Mouse (Mus musculus) bone marrow, adult 2 months (tissue): ENCODE results near the gene Dct. TPM values are rescaled to one million over a fixed set of nuclear protein-coding genes. Genes with fewer than 3 reads are reported as not detected.

Experiments
- H3K27ac ChIP-seq: fragments of 200-500 bp; 2 replicates; pipeline ENCODE4 v1.5.1; 2012; ENCODE audit warnings: low read depth, mild to moderate bottlenecking, control low read depth, inconsistent platforms, low read length; ENCODE audit not compliant: control insufficient read depth, poor library complexity, insufficient read depth
- H3K4me1 ChIP-seq: fragments of 200-500 bp; 2 replicates; pipeline ENCODE4 v1.6.1; 2011; ENCODE audit warnings: low read length; ENCODE audit not compliant: control insufficient read depth, insufficient read depth
- H3K4me3 ChIP-seq: fragments of 200-500 bp; replicated peaks from 2 replicates; pipeline ENCODE3; 2011; ENCODE audit warnings: mild to moderate bottlenecking, low read depth, low read length, control low read depth; ENCODE audit not compliant: control insufficient read depth
- CTCF ChIP-seq: fragments of 200-500 bp; IDR thresholded peaks from 2 replicates; pipeline ENCODE4 v1.5.1; 2011; ENCODE audit warnings: low read length, control low read depth; ENCODE audit not compliant: control insufficient read depth, insufficient read depth
- POLR2A ChIP-seq: fragments of 200-500 bp; IDR thresholded peaks from 2 replicates; pipeline ENCODE4 v1.6.1; 2011; ENCODE audit warnings: low read depth, mild to moderate bottlenecking, control low read depth, low read length, borderline replicate concordance; ENCODE audit not compliant: control insufficient read depth
- WGBS: fragments of 180-500 bp; shearing (Covaris S2); methylation state at CpG from one replicate; pipeline ENCODE4 v1.1.7; 2018; 5-methylcytosine and 5-hydroxymethylcytosine counted together
- polyA plus RNA-seq: library from polyadenylated mRNA; stranded (reverse); fragments of >200 nt; gene quantifications from 2 replicates; pipeline ENCODE4 v1.2.4, GENCODE M21; 2011; ENCODE audit warnings: low replicate concordance; ENCODE audit not compliant: missing spikeins, insufficient read depth, insufficient read length

Gene Dct
- polyA plus RNA-seq, 1 experiment = 0.72 TPM

DNA sequence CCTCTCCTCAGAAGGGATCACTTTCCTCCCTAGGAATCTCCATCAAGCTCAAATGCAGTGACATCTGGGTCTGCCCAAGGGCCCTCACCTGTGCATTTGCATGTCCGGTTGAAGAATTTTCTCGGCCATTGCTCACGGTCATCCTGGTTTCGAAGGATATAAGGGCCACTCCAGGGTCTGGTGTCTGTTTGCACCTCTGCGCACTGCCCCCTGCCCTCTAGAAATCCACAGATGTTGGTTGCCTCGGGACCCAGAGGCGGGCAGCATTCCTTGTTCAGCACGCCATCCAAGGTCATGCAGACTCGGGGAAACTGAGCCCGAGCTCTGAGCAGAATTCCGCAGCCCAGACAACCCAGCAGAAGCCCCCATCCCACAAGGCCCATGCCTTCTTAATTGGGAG lies 648 bp downstream of the Dct start:
- peaks cover 2% of the 10 kb centered on the region; the same call in 1 of the 2 replicates for H3K4me1 ChIP-seq
- WGBS = 92% methylated on average over 11 of the region's 11 CpGs
- TF ChIP-seq CTCF = no peak
- no peak for TF ChIP-seq POLR2A
- H3K27ac ChIP-seq = no peak overlapping the region
- H3K4me3 ChIP-seq = no peak overlapping the region

DNA sequence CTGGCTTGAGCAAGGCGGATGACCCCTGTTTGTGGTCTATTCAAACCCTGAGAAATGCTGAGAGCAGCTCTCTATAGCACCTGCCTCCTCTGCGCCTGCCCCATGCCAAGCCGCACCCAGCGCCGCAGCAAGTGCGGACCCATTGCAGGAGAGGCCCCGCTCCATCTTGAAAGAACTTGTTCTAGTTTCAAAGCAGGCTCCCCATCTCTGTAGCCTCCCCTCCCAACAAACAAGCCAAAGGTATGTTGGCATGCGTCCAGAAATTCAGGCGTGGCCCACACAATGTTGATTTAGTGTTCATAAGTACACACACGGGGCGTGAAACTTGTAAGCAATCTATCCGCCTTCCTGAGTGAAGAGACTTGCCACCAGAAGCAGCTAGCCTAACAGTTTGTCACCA lies 1.1 kb downstream of the Dct start:
- Histone ChIP-seq H3K27ac (no peak overlapping the region), H3K4me3 (no peak overlapping the region), H3K4me1 (peaks cover 2% of the 10 kb centered on the region; the same call in 1 of the 2 replicates)
- TF ChIP-seq CTCF (no peak), POLR2A (no peak)
- WGBS = 87% methylated on average over 12 of the region's 12 CpGs

DNA sequence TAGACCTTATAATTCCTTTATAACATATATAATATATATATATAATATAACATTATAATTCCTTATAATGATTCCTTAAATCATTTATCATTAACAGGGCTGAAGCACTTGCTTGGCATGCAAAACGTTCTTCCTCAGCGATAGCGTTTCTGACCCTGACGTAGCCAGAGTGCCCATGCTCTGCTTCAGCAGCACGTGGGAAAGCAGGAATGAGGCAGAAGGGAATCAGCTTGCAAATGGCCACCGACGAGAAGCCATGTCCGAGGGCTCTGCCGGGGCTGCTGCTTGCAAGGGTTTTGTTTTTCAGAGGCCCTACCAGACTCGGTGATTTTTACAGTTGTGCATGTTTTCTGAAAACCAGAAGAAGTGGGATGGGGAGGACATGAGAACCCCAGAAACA lies 1.6 kb downstream of the Dct start:
- WGBS = 80% methylated on average over 10 of the region's 10 CpGs

DNA sequence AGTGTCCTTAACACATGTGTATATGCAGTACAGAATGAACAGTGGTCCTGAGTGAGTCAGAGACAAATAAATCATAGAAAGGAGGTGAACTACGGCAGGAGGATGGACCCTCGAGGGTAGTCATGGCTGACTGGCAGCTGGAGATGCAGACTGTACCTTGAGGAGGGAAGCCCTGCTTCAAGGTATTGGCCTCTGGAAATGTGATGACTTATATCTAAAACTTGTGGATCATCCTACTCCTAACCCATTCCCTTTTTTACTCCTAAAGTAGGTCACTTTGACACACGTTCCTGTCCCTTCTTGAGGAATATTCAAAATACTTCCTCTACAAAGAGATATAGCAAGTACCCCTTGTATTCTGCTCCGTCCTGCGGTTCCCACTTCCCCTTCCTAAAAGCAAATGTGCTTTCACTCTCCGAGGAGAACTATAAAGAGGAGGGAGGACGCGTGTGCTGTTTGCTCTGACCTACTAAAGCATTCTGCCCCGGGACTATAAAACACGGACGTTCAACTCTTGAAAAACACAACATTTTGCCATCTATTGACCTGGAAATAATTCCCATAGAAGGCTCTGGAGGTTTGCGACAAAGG lies 2.3 kb downstream of the Dct start:
- no peak overlapping the region for H3K4me3 ChIP-seq

More for the DNA sequence above, 1.6 kb downstream of the Dct start:
- H3K27ac ChIP-seq = no peak overlapping the region
- no peak for TF ChIP-seq POLR2A
- TF ChIP-seq CTCF = no peak
- H3K4me3 ChIP-seq = no peak overlapping the region
- peaks cover 2% of the 10 kb centered on the region; the same call in 1 of the 2 replicates for H3K4me1 ChIP-seq

DNA sequence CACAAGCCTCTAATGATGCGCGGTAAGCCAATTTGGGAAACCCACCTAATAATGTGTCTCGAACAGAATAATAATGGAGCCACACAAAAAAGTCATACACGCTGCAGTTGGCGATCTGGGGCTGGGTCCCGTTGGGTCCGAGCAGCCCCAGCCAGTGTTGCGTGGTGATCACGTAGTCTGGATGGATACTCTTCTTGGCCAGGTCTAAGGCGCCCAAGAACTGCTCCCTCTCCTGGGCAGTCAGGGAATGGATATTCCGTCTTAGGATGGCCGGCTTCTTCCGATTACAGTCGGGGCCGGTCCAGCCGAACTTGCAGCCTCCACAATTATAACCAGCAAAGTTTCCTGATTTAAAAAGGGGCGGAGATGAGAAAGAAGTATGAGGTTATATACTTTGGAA lies 9.1 kb downstream of the Dct start:
- Histone ChIP-seq H3K27ac (no peak overlapping the region), H3K4me3 (no peak overlapping the region), H3K4me1 (no peaks in the 10 kb centered on the region)
- no peak for TF ChIP-seq CTCF
- no peak for TF ChIP-seq POLR2A
- 89% methylated on average over 17 of the region's 17 CpGs for WGBS

More for the DNA sequence above, 2.3 kb downstream of the Dct start:
- 9% methylated on average over 12 of the region's 12 CpGs for WGBS
- TF ChIP-seq POLR2A (no peak), CTCF (no peak)
- H3K27ac ChIP-seq = no peak overlapping the region
- peaks cover 2% of the 10 kb centered on the region; the same call in 1 of the 2 replicates for H3K4me1 ChIP-seq

DNA sequence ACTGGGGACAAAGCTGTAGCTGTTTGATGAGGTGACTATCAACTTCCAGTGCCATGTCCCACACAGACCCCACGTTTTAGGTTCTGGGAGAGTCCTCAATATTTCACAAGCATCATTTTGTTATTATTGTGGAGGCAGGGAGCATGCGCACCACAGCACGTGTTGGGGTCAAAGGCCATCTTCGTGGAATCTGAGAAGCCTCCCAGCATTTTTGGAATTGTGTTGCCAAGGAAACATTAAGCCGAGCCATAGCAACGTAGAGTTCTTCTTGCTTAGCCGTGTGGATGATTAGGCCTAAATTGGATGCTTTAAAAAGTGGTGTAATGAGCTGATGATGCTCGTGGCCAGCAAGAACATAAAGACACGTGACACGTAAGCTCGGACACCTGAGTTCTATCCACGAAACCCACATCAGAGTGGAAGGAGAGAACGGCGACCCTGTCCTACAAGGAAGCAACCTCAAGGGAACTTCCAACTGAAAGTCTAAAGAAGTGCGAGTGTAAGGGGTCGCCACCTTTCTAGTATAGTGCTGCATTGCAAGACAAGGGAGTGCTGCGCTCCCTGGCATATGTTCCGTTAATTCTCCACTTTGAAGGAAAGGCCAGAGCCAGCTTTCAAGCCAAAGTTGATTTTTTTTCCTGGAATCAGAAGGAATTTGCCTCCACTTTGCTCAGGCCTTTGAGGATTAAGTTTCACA lies 9.8 kb downstream of the Dct start:
- 87% methylated on average over 18 of the region's 18 CpGs for WGBS
- no peak overlapping the region for H3K27ac ChIP-seq
- H3K4me3 ChIP-seq = no peak overlapping the region
- no peaks in the 10 kb centered on the region for H3K4me1 ChIP-seq
- TF ChIP-seq CTCF (no peak), POLR2A (no peak)

DNA sequence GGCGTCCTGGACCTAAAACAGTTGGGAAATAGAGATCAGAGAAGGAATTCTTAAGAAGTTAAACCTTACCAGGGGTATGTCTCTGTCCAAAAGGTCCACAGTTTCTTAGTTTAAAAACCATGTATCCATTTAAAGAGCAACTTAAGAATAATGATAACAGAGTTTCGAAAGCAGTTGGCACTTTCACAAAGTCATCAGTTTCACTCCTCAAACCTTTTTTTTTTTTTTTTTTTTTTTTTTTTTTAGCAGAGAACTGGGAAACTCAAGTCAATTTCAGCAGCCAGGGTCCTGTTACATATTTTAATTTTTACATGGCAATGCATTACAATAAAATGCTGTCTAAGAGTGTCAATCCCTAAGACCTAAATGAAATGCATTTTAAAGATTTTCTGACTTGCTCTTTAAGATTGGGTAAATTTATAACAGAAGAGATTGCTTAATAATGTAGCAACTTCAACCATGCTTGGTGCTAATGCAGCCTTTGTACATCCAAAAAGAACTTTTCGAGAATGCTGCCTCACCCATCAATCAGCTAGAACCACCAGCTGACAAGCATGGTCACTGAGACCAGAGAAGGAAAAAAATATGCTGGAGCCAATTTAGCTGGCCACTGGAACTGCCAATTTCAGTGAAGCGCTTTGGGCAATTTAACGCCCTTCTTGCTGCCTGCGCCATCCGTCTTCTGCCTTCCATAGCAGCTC lies 11.3 kb downstream of the Dct start:
- TF ChIP-seq POLR2A (no peak), CTCF (no peak)
- 65% methylated on average over 7 of the region's 7 CpGs for WGBS
- H3K27ac ChIP-seq = no peak overlapping the region
- H3K4me1 ChIP-seq = no peaks in the 10 kb centered on the region
- H3K4me3 ChIP-seq = no peak overlapping the region

DNA sequence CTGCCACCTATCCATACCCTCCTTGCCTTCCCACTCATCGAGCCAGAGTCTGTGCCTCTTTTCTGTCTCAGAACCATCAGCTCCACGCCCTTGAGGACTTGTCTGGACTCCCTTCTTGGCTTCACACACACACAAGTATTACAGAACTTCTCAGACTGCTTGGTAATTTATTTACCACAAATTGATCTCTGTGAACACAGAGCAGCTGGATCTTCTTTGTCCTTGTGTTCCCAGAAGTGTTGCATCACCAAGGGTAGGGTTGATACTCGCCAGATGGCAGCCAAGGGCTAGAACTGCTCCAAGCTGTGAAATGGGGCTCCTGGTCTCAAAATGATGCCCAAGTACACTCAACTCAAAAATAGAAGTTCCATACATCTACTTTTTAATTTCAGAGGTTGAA lies 13.0 kb downstream of the Dct start:
- no peaks in the 10 kb centered on the region for H3K4me1 ChIP-seq
- TF ChIP-seq CTCF (no peak), POLR2A (no peak)
- 63% methylated on average over 3 of the region's 3 CpGs for WGBS
- no peak overlapping the region for H3K27ac ChIP-seq
- H3K4me3 ChIP-seq = no peak overlapping the region
